Mouse (Mus musculus) left cerebral cortex, adult 2 months (tissue): ENCODE measurements at regions not wholly inside any gene's neighbourhood (a gene's known extent, or its start where the extent isn't known, plus 50 kb on each side); places are given as distances from the start of the nearest gene placed in this dataset.
A peak's percentile ranks its signal among the peaks of the same experiment; 100 is the strongest.

Experiments used
- DNase-seq, 2 experiments: peaks; one replicate each; pipeline ENCODE4 v3.0.0; 2021 to 2022; ENCODE audit warnings: low spot score in 2 of 2, mixed read lengths in 1 of 2; ENCODE audit errors: extremely low spot score in 1 of 2
- H3K27ac ChIP-seq: fragments of 200-600 bp; 2 replicates; pipeline ENCODE4 v1.8.1; 2022
- H3K4me3 ChIP-seq: fragments of 200-600 bp; 2 replicates; pipeline ENCODE4 v1.8.1; 2022
- CTCF ChIP-seq: fragments of 200-600 bp; IDR thresholded peaks from 2 replicates; pipeline ENCODE4 v1.8.1; 2022; ENCODE audit warnings: antibody characterized with exemption, mild to moderate bottlenecking, moderate library complexity
- intact Hi-C: fragments of 180-260 bp; cut with DNase I; formaldehyde crosslinking; loops from one replicate; pipeline ENCODE4 v1.15.1; 2025

DNA sequence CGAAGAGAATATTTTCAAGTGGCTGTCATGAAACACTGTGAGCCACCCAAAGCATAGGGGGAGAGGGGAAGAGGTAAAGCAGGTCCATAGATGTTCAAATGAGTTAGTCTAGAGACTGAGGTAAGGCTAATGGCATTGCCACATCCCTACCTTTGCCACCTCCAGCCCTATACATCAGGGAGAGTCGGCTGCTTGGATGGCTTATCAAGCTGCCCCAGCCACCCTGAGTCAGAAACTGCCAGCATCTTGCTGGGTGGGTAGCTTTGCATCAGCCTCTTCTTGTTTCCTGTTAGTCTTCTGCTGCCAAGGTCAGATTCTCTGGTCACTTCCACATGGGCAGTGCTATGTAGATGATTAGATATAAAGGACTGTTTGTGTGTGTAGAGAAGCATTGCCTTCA lies 215.6 kb downstream of the Pik3r1 start:
- no peak overlapping the region for H3K4me3 ChIP-seq
- intact Hi-C loops, result no loop called here
- no peak for TF ChIP-seq CTCF
- peak overlapping the region; percentile 34; the same call in 1 of the 2 replicates for H3K27ac ChIP-seq
- DNase-seq, result no peak

- no peak for TF ChIP-seq CTCF
- Histone ChIP-seq H3K4me3 (no peak overlapping the region), H3K27ac (no peak overlapping the region)
- intact Hi-C loops, result no loop called here
- no peak for DNase-seq
Observed at GRCm38 (mm10) chr13:101551068-101551467, 216.9 kb downstream of the Pik3r1 start.

DNA sequence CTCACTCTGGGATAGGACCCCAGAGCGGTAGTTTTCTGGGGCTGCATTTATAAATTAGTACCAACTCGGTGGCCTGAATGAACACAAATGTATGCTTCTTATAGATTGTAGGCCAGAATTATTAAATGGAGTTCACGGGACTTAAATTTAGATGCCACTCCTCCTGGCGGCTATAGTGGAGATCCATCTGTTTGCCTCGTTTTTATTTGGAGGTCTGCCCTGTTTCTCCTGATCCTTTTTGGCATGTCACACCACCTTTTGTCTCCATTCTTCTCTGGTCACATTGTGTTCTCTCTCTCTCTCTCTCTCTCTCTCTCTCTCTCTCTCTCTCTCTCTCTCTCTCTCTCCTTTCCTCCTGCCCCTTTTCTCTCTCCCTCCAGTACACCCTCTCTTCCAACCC lies 217.5 kb downstream of the Pik3r1 start:
- Histone ChIP-seq H3K4me3 (no peak overlapping the region), H3K27ac (no peak overlapping the region)
- intact Hi-C loops, result no loop called here
- DNase-seq, result no peak
- no peak for TF ChIP-seq CTCF

DNA sequence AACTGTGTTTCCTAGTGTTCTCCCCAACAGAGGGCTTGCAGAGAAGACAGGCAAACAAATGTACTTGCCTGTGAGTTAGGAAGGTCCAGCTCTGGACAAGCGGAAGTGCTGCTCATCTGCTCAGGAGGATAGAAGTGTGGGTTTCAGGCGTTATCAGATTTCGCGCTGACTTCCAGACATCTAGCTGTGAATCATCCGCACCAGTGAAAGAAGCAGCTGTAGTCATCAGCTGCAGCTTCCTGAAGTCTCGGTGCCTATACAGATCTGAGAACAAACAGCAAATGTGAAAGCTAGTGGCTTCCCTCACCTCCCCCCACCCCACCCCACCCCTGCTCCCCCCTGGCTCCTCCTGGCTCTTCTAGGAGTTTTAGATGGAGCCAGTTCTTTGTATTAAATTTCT lies 220.1 kb downstream of the Pik3r1 start:
- no peak for DNase-seq
- no peak overlapping the region for H3K27ac ChIP-seq
- no peak for TF ChIP-seq CTCF
- H3K4me3 ChIP-seq, result no peak overlapping the region
- intact Hi-C loops, result no loop called here

GRCm38 (mm10) chr13:101547365-101547764 lies 220.7 kb downstream of the Pik3r1 start:
- intact Hi-C loops, result no loop called here
- no peak for TF ChIP-seq CTCF
- no peak for DNase-seq
- no peak overlapping the region for H3K27ac ChIP-seq
- H3K4me3 ChIP-seq, result no peak overlapping the region

DNA sequence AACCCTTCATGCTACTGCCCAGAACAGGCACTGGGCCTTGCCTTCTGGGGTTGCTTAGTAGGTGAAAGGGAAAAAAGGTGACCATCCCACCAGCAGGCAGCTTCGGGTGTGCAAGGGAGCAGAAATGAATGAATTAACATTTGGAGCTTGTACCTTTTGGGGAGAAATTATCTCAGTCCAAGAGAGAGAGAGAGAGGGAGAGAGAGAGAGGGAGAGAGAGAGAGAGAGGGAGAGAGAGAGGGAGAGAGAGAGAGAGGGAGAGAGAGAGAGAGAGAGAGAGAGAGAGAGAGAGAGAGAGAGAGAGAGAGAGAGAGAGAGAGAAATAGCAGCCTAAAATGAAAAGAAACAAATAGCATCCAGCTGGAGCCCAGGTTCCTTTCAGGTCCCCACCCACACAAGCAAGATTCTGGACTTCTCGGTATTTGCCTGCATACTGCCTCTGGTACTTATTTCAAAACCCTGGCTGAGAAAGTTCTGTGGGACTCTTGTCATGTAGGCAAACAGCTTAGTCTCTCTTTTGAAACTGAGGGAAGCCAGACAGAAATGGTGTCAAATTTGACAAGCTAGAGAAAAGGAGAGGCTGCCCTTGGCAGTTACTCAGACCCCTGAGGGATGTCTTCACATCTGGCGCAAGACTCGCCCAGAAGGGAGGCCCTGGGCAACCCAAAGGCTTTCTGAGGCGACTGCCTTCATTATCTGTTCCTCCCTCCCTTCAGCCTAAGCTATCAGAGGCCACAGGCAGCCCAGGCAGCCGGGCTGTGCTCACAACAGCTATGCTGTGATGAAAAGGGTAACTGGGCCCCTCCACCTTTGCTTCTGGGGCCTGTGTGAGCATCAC lies 222.5 kb downstream of the Pik3r1 start:
- TF ChIP-seq CTCF, result no peak

GRCm38 (mm10) chr13:101540391-101541191 lies 227.4 kb downstream of the Pik3r1 start:
- intact Hi-C loops, result loop anchor here (1.0 to 5.0 kb wide), 7 partner anchors 33 to 648 kb away; no protein-coding TSS in a partner anchor
- peak overlapping the region; percentile 64 for H3K27ac ChIP-seq
- no peak overlapping the region for H3K4me3 ChIP-seq
- no peak for TF ChIP-seq CTCF
- DNase-seq, result peak; percentile 16 to 59

More for the DNA sequence above, 222.5 kb downstream of the Pik3r1 start:
- Histone ChIP-seq H3K4me3 (no peak overlapping the region), H3K27ac (peak overlapping the region; percentile 40)
- no peak for DNase-seq
- intact Hi-C loops, result no loop called here

DNA sequence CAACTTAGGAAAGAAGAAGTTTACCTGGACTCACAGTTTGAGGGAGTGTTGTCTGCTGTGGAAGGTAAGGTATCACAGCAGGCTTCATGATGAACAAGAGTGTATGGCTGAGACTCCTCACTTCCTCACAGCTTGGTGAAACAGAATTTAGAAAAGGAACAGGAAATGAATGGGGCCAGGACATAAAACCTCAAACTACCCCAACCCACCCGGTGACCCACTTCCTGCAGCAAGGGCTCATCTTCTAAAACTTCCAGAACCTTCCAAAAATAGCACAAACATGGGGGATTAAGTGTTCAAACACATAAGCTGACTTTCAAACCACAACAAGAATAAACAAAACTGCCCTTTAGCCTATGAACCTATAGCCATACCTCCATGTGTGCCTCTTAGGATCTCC lies 229.9 kb downstream of the Pik3r1 start:
- Histone ChIP-seq H3K27ac (no peak overlapping the region), H3K4me3 (no peak overlapping the region)
- intact Hi-C loops, result no loop called here
- TF ChIP-seq CTCF, result no peak
- no peak for DNase-seq

DNA sequence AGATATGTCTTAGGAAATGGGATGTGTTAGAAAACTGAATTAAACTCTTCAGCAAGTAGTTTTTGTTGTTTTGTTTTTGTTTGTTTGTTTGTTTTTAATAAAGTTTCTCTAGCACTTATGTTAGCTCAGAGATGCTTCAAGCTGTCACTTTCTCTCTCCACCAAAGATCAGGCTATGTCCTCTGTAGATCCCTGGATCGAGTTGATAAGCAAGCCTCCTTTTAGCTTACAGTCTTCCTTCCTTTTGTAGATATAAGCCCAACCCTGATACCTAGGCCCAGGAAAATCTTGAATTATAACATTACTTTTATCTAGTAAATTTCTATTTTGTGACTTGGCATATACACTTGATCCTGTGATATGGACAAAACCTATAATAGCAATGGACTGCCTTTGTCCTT lies 232.0 kb downstream of the Pik3r1 start:
- Histone ChIP-seq H3K4me3 (no peak overlapping the region), H3K27ac (no peak overlapping the region)
- intact Hi-C loops, result no loop called here
- no peak for DNase-seq
- no peak for TF ChIP-seq CTCF

GRCm38 (mm10) chr13:101535331-101535866 lies 232.6 kb downstream of the Pik3r1 start:
- H3K27ac ChIP-seq, result no peak overlapping the region

GRCm38 (mm10) chr13:101534490-101534889 lies 233.5 kb downstream of the Pik3r1 start:
- TF ChIP-seq CTCF, result no peak
- Histone ChIP-seq H3K4me3 (no peak overlapping the region), H3K27ac (no peak overlapping the region)
- intact Hi-C loops, result no loop called here
- DNase-seq, result no peak

More at GRCm38 (mm10) chr13:101535331-101535866, 232.6 kb downstream of the Pik3r1 start:
- DNase-seq, result no peak
- no peak for TF ChIP-seq CTCF
- intact Hi-C loops, result no loop called here
- no peak overlapping the region for H3K4me3 ChIP-seq

- no peak for TF ChIP-seq CTCF
- DNase-seq, result no peak
- Histone ChIP-seq H3K27ac (no peak overlapping the region), H3K4me3 (no peak overlapping the region)
- intact Hi-C loops, result no loop called here
Observed at GRCm38 (mm10) chr13:101532913-101533312, 235.1 kb downstream of the Pik3r1 start.
